Mouse (Mus musculus): ENCODE data around the gene Clpp. TPM values are rescaled to one million over a fixed set of nuclear protein-coding genes. Genes with fewer than 3 reads are reported as not detected.

Gene Clpp
- polyA plus RNA-seq (2015; fragmentation: Nextera tagmentation; extraction: Ambion mirVana): 153 and 178 TPM in 2 replicates

DNA sequence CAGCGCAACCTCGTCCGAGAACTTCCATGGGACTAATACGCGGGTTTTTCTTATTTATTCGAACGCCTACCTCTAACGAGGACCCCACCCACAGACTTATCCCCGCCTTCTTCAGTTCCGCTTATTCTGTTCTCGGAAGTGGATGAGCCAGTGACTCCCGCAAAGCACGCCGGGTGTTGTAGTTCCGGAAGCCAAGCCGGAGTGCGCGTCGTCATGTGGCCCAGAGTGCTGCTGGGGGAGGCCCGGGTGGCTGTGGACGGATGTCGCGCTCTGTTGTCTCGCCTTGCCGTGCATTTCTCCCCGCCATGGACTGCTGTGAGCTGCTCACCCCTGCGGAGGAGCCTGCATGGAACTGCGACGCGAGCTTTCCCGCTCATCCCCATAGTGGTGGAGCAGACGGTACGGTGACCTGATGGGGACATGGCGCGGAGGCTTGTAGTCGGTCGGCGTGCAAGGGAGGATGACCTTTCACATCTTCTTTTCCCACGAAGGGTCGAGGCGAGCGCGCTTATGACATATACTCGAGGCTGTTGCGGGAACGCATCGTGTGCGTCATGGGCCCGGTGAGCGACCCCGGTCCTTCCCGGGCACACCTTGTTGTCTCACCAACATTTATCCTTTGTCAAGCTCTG, at the start of gene Clpp:
TSS of gene Clpp (plus strand) at position 191 of the 632 bp plus-strand sequence.
- peaks cover 13% of the 10 kb centered on the region for H3K36me3 ChIP-seq (ENCODE audit: control insufficient read depth, insufficient read depth)
- under 1% methylated on average over 52 of the region's 52 CpGs for WGBS
- peaks cover 13% of the 10 kb centered on the region for H3K4me1 ChIP-seq (replicated peaks; ENCODE audit: control insufficient read depth, insufficient read depth, low read length)
- H3K27ac ChIP-seq (ENCODE audit: low read length): peak within 1 kb of the TSS; percentile 73
- H3K9ac ChIP-seq (replicated peaks; ENCODE audit: low read depth, low read length): peak within 1 kb of the TSS; percentile 85
- peak within 1 kb of the TSS; percentile 90 for H3K4me2 ChIP-seq (ENCODE audit: low read length)
- ATAC-seq: peak; percentile 98
- peak within 1 kb of the TSS; percentile 69 for H3K4me3 ChIP-seq (replicated peaks; ENCODE audit: low read length)
- no peaks in the 10 kb centered on the region for H3K27me3 ChIP-seq (replicated peaks; ENCODE audit: control insufficient read depth, insufficient read depth, low read length)
- H3K9me3 ChIP-seq (ENCODE audit: control insufficient read depth, low read length): no peaks in the 10 kb centered on the region

DNA sequence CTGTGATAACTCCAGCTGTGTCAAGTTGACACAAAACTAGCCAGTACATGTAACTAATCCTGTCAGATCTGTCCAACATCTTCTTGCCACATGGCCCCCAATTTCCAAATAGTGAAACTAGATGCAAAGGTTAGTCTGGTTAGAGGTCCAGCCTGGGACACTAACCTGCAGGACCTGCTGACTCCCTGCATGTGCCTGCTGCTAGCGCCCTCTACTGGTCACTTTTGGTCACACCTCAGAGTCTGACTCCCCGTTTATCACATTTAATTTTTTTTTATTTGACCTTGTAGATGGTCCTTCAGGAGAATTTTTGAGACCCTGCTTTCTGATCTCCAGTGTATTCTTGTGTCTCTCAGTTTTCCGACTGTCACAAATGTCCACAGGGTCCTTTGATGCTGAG, 39.2 kb upstream of the Clpp start:
- WGBS: 18% methylated on average over 3 of the region's 3 CpGs
- H3K9ac ChIP-seq (replicated peaks; ENCODE audit: low read depth, low read length): no peak overlapping the region
- H3K27ac ChIP-seq (ENCODE audit: low read length): no peak overlapping the region
- no peak overlapping the region for H3K4me2 ChIP-seq (ENCODE audit: low read length)
- no peak for ATAC-seq
- H3K36me3 ChIP-seq (ENCODE audit: control insufficient read depth, insufficient read depth): no peaks in the 10 kb centered on the region
- no peaks in the 10 kb centered on the region for H3K9me3 ChIP-seq (ENCODE audit: control insufficient read depth, low read length)
- no peaks in the 10 kb centered on the region for H3K27me3 ChIP-seq (replicated peaks; ENCODE audit: control insufficient read depth, insufficient read depth, low read length)
- H3K4me3 ChIP-seq (replicated peaks; ENCODE audit: low read length): no peak overlapping the region
- no peaks in the 10 kb centered on the region for H3K4me1 ChIP-seq (replicated peaks; ENCODE audit: control insufficient read depth, insufficient read depth, low read length)

DNA sequence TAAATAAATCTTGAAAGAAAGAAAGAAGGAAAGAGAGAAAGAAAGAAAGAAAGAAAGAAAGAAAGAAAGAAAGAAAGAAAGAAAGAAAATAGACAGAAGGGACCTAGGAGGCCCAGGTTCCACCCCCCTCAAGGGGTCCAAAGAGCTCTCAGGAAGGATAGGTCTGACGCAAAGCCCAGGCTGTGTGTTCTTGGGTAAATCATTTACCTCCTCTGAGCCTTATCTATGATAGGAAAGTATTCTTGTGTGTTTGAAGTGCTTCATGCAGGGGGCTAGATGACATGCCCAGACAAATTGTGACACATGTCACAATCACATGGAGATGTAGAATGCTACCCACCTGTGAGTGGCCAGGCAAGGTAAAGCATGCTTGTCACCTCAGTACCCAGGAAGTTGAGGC, 37.5 kb upstream of the Clpp start:
- Histone ChIP-seq H3K9me3 (ENCODE audit: control insufficient read depth, low read length) (no peaks in the 10 kb centered on the region), H3K36me3 (ENCODE audit: control insufficient read depth, insufficient read depth) (no peaks in the 10 kb centered on the region), H3K9ac (replicated peaks; ENCODE audit: low read depth, low read length) (no peak overlapping the region), H3K27me3 (replicated peaks; ENCODE audit: control insufficient read depth, insufficient read depth, low read length) (no peaks in the 10 kb centered on the region), H3K4me1 (replicated peaks; ENCODE audit: control insufficient read depth, insufficient read depth, low read length) (no peaks in the 10 kb centered on the region), H3K4me3 (replicated peaks; ENCODE audit: low read length) (no peak overlapping the region), H3K4me2 (ENCODE audit: low read length) (no peak overlapping the region), H3K27ac (ENCODE audit: low read length) (no peak overlapping the region)
- no peak for ATAC-seq
- 95% methylated on average over 1 of the region's 1 CpGs for WGBS

DNA sequence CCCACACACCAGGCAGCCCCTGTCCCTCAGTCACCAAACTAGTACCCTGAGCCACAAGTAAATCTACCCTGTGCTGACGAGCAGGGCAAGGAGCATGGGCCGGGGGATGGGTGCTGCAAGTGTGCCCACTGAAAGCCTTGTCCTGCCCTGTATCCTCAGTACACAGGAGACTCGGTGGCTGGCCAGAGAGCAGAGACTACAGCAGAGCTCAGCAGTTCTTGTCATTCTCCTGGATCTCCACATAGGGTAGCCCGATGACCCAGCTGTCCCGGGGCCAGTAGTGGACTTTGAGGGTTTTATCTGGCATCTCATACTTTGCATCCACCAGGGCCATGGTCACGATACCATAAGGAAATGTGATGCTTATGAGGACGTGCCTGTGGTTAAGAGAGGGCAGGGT, 35.2 kb upstream of the Clpp start:
- H3K4me3 ChIP-seq (replicated peaks; ENCODE audit: low read length): no peak overlapping the region
- H3K9me3 ChIP-seq (ENCODE audit: control insufficient read depth, low read length): no peaks in the 10 kb centered on the region
- WGBS: 84% methylated on average over 7 of the region's 7 CpGs
- H3K9ac ChIP-seq (replicated peaks; ENCODE audit: low read depth, low read length): no peak overlapping the region
- ATAC-seq: no peak
- no peak overlapping the region for H3K27ac ChIP-seq (ENCODE audit: low read length)
- H3K36me3 ChIP-seq (ENCODE audit: control insufficient read depth, insufficient read depth): no peaks in the 10 kb centered on the region
- H3K27me3 ChIP-seq (replicated peaks; ENCODE audit: control insufficient read depth, insufficient read depth, low read length): no peaks in the 10 kb centered on the region
- no peaks in the 10 kb centered on the region for H3K4me1 ChIP-seq (replicated peaks; ENCODE audit: control insufficient read depth, insufficient read depth, low read length)
- H3K4me2 ChIP-seq (ENCODE audit: low read length): no peak overlapping the region

DNA sequence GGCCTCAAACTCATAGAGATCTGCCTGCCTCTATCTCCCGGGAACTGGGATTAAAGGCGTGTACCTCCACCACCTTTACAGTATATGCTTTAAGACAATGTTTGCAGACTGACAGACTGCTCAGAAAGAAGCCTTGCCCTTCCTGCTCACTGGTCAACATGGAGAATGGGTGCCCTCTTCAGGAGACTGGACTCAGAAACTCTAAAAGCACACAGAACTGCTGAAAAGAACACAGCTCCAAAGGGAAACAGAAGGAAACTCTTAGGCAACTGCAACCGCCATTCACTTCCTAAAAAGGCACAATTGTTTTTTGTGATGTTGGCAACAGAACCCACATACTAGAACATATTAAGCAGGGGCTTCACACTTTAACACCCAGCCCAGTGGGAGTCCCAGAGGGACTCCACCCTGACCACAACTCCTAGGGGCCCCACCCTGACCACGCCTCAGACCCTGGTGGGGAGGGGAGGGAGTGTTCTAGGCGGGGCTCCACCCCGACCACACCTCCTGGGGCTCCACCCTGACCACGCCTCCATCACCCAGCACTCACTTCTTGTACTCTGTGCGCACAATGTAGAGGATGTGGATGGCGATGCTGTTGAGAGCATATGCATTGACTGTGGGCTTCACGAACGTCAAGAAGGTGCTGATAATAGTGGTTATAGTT, 32.2 kb upstream of the Clpp start:
- no peaks in the 10 kb centered on the region for H3K4me1 ChIP-seq (replicated peaks; ENCODE audit: control insufficient read depth, insufficient read depth, low read length)
- no peak overlapping the region for H3K9ac ChIP-seq (replicated peaks; ENCODE audit: low read depth, low read length)
- H3K4me3 ChIP-seq (replicated peaks; ENCODE audit: low read length): no peak overlapping the region
- H3K36me3 ChIP-seq (ENCODE audit: control insufficient read depth, insufficient read depth): no peaks in the 10 kb centered on the region
- no peak for ATAC-seq
- H3K27ac ChIP-seq (ENCODE audit: low read length): no peak overlapping the region
- H3K27me3 ChIP-seq (replicated peaks; ENCODE audit: control insufficient read depth, insufficient read depth, low read length): no peaks in the 10 kb centered on the region
- no peaks in the 10 kb centered on the region for H3K9me3 ChIP-seq (ENCODE audit: control insufficient read depth, low read length)
- 39% methylated on average over 11 of the region's 11 CpGs for WGBS
- H3K4me2 ChIP-seq (ENCODE audit: low read length): no peak overlapping the region

DNA sequence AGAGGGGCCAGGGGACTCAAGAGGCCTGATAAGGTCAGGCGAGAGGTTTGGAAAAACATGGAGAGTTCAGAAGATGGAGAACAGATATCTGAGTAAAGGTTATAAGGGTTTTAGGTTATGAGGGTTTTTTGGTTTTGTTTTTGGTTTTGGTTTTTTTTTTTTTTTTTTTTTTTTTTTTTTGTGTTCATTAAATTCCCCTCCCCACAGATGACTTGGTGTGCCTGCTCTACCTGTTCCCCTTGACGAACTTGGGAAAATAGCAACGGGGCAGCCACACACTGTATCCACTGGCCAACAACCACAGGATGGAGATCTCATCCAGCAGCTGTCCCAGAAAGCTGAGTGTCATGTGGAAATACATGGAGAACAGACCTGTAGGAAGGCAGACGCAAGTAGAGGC, 31.4 kb upstream of the Clpp start:
- Histone ChIP-seq H3K9me3 (ENCODE audit: control insufficient read depth, low read length) (no peaks in the 10 kb centered on the region), H3K4me3 (replicated peaks; ENCODE audit: low read length) (no peak overlapping the region), H3K27ac (ENCODE audit: low read length) (no peak overlapping the region), H3K27me3 (replicated peaks; ENCODE audit: control insufficient read depth, insufficient read depth, low read length) (no peaks in the 10 kb centered on the region), H3K36me3 (ENCODE audit: control insufficient read depth, insufficient read depth) (no peaks in the 10 kb centered on the region), H3K9ac (replicated peaks; ENCODE audit: low read depth, low read length) (no peak overlapping the region), H3K4me1 (replicated peaks; ENCODE audit: control insufficient read depth, insufficient read depth, low read length) (no peaks in the 10 kb centered on the region), H3K4me2 (ENCODE audit: low read length) (no peak overlapping the region)
- no peak for ATAC-seq
- WGBS: 84% methylated on average over 4 of the region's 4 CpGs

DNA sequence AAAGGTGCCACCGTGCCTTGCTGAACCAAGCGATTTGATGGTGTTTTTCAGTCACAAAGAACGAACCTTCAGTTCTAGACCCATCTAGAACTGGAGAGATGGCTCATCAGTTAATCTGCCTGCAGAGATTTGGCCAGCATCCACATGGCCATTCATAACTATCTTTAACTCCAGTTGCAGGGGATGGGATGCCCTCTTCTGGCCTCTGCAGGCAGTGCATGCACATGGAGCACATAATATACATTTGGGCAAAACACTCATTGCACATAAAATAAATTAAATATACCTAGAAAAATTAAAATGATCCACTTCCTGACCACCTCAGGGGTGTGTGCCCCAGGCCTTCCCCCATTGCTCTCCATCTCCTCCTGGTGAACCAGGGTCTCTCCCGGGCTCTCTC, 28.2 kb upstream of the Clpp start:
- Histone ChIP-seq H3K9me3 (ENCODE audit: control insufficient read depth, low read length) (no peaks in the 10 kb centered on the region), H3K4me1 (replicated peaks; ENCODE audit: control insufficient read depth, insufficient read depth, low read length) (no peaks in the 10 kb centered on the region), H3K36me3 (ENCODE audit: control insufficient read depth, insufficient read depth) (no peaks in the 10 kb centered on the region), H3K9ac (replicated peaks; ENCODE audit: low read depth, low read length) (no peak overlapping the region), H3K27me3 (replicated peaks; ENCODE audit: control insufficient read depth, insufficient read depth, low read length) (no peaks in the 10 kb centered on the region), H3K27ac (ENCODE audit: low read length) (no peak overlapping the region), H3K4me2 (ENCODE audit: low read length) (no peak overlapping the region), H3K4me3 (replicated peaks; ENCODE audit: low read length) (no peak overlapping the region)
- ATAC-seq: no peak
- WGBS: 96% methylated on average over 4 of the region's 4 CpGs

DNA sequence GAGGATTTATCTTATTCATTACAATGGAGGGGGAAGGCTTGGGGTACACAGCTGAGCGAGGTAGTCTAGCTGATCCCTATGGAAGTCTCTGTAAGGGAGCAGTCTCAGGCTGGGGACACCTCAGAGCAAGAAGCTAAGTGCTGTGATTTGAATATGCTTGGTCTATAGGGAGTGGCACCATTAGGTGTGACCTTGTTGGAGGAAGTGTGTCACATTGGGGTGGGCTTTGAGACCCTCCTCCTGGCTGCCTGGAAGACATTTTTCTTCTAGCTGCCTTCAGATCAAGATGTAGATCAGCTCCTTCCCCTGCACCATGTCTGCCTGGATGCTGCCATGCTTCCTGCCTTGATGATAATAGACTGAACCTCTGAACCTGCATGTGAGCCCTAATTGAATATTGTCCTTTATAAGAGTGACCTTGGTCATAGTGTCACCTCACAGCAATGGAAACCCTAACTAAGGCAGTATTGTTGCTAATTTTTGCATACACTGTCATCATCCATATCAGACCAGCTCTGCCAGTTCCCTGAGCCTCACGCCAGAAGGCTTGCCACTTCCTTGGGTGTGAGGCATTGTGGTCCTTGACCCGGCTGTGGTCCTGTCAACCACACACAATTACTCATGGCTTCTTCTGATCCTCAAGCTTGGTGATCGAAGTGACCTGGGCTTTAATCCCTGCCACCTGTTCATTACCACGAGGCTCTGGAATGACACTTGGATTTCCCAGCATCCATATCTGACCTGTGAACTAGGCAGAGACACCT, 27.3 kb upstream of the Clpp start:
- WGBS: 78% methylated on average over 5 of the region's 5 CpGs
- ATAC-seq: no peak
- H3K36me3 ChIP-seq (ENCODE audit: control insufficient read depth, insufficient read depth): no peaks in the 10 kb centered on the region
- H3K27ac ChIP-seq (ENCODE audit: low read length): no peak overlapping the region
- no peak overlapping the region for H3K4me2 ChIP-seq (ENCODE audit: low read length)
- H3K27me3 ChIP-seq (replicated peaks; ENCODE audit: control insufficient read depth, insufficient read depth, low read length): no peaks in the 10 kb centered on the region
- H3K9me3 ChIP-seq (ENCODE audit: control insufficient read depth, low read length): no peaks in the 10 kb centered on the region
- H3K9ac ChIP-seq (replicated peaks; ENCODE audit: low read depth, low read length): no peak overlapping the region
- no peak overlapping the region for H3K4me3 ChIP-seq (replicated peaks; ENCODE audit: low read length)
- H3K4me1 ChIP-seq (replicated peaks; ENCODE audit: control insufficient read depth, insufficient read depth, low read length): no peaks in the 10 kb centered on the region

DNA sequence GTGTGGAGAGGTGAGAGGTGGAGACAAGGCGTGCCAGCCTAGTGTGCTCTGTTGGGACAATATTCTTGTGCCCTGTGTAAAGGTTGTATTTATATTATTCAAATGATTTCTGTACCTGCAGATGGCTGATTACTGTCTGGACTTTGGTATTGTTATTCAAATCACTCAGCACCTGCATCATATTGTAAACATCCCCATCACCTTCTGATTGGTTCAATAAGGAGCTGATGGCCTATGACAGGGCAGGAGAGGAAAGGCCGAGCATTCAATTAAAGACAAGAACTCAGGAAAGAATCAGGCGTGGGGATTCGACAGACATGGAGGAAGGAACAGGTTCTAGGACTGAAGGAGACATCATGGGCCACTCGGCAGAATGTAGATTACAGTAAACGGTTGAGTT, 26.5 kb upstream of the Clpp start:
- no peak for ATAC-seq
- 80% methylated on average over 6 of the region's 6 CpGs for WGBS
- Histone ChIP-seq H3K9ac (replicated peaks; ENCODE audit: low read depth, low read length) (no peak overlapping the region), H3K4me3 (replicated peaks; ENCODE audit: low read length) (no peak overlapping the region), H3K9me3 (ENCODE audit: control insufficient read depth, low read length) (no peaks in the 10 kb centered on the region), H3K36me3 (ENCODE audit: control insufficient read depth, insufficient read depth) (no peaks in the 10 kb centered on the region), H3K4me2 (ENCODE audit: low read length) (no peak overlapping the region), H3K27me3 (replicated peaks; ENCODE audit: control insufficient read depth, insufficient read depth, low read length) (no peaks in the 10 kb centered on the region), H3K27ac (ENCODE audit: low read length) (no peak overlapping the region), H3K4me1 (replicated peaks; ENCODE audit: control insufficient read depth, insufficient read depth, low read length) (no peaks in the 10 kb centered on the region)

Data from forebrain, embryonic 16.5 days (tissue).